Mouse (Mus musculus) bone marrow macrophage, adult 2 months (primary cell): ENCODE measurements around the gene Cog7. TPM values are rescaled to one million over a fixed set of nuclear protein-coding genes. Genes with fewer than 3 reads are reported as not detected.

ENCODE experiments used
- H3K27ac ChIP-seq: 2 replicates; pipeline ENCODE4 v1.5.1; 2012; ENCODE audit warnings: low read depth, low read length; ENCODE audit not compliant: insufficient read depth
- H3K4me1 ChIP-seq: 2 replicates; pipeline ENCODE4 v1.6.1; 2012; ENCODE audit warnings: low read length; ENCODE audit not compliant: control insufficient read depth, insufficient read depth
- H3K4me3 ChIP-seq: 2 replicates; pipeline ENCODE4 v1.5.1; 2012; ENCODE audit warnings: mild to moderate bottlenecking, low read length, moderate library complexity; ENCODE audit not compliant: insufficient read depth
- CTCF ChIP-seq: IDR thresholded peaks from 2 replicates; pipeline ENCODE4 v1.5.1; 2012; ENCODE audit warnings: low read depth, mild to moderate bottlenecking, low read length, moderate library complexity
- POLR2A ChIP-seq: IDR thresholded peaks from 2 replicates; pipeline ENCODE4 v1.6.1; 2012; ENCODE audit warnings: mild to moderate bottlenecking, low read depth, low read length, borderline replicate concordance
- polyA plus RNA-seq: library from polyadenylated mRNA; stranded (reverse); fragments of >200 nt; gene quantifications from 2 replicates; pipeline ENCODE4 v1.2.4, GENCODE M21; 2012; ENCODE audit not compliant: missing spikeins, insufficient read depth, insufficient read length

The Cog7 gene
- polyA plus RNA-seq, 1 experiment: 25.3 TPM

- no peak overlapping the region for H3K27ac ChIP-seq
- no peaks in the 10 kb centered on the region for H3K4me1 ChIP-seq
- TF ChIP-seq CTCF: no peak
- TF ChIP-seq POLR2A: no peak
- H3K4me3 ChIP-seq: no peak overlapping the region
Measured at GRCm38 (mm10) chr7:121955802-121956201, 25.7 kb downstream of the Cog7 start.

- H3K4me1 ChIP-seq: no peaks in the 10 kb centered on the region
- no peak overlapping the region for H3K27ac ChIP-seq
- TF ChIP-seq CTCF (no peak), POLR2A (no peak)
- H3K4me3 ChIP-seq: no peak overlapping the region
Measured at GRCm38 (mm10) chr7:121954891-121955669, 26.4 kb downstream of the Cog7 start.

GRCm38 (mm10) chr7:121947513-121947912 lies 34.0 kb downstream of the Cog7 start:
- Histone ChIP-seq H3K4me3 (no peak overlapping the region), H3K4me1 (no peaks in the 10 kb centered on the region), H3K27ac (no peak overlapping the region)
- TF ChIP-seq CTCF (no peak), POLR2A (no peak)

- Histone ChIP-seq H3K27ac (no peak overlapping the region), H3K4me1 (no peaks in the 10 kb centered on the region), H3K4me3 (no peak overlapping the region)
- TF ChIP-seq CTCF (no peak), POLR2A (no peak)
Measured at GRCm38 (mm10) chr7:121946196-121946595, 35.3 kb downstream of the Cog7 start.

GRCm38 (mm10) chr7:121942371-121942770 lies 39.1 kb downstream of the Cog7 start:
- no peak overlapping the region for H3K27ac ChIP-seq
- no peaks in the 10 kb centered on the region for H3K4me1 ChIP-seq
- TF ChIP-seq POLR2A: no peak
- no peak for TF ChIP-seq CTCF
- H3K4me3 ChIP-seq: no peak overlapping the region

- H3K4me1 ChIP-seq: no peaks in the 10 kb centered on the region
- no peak overlapping the region for H3K27ac ChIP-seq
- no peak for TF ChIP-seq POLR2A
- TF ChIP-seq CTCF: no peak
- no peak overlapping the region for H3K4me3 ChIP-seq
Measured at GRCm38 (mm10) chr7:121941640-121942039, 39.9 kb downstream of the Cog7 start.

GRCm38 (mm10) chr7:121941016-121941415 lies 40.5 kb downstream of the Cog7 start:
- no peak overlapping the region for H3K27ac ChIP-seq
- peaks cover under 1% of the 10 kb centered on the region; the same call in 1 of the 2 replicates for H3K4me1 ChIP-seq
- no peak overlapping the region for H3K4me3 ChIP-seq
- TF ChIP-seq CTCF: no peak
- no peak for TF ChIP-seq POLR2A

GRCm38 (mm10) chr7:121939729-121940128 lies 41.8 kb downstream of the Cog7 start:
- Histone ChIP-seq H3K4me1 (peaks cover 3% of the 10 kb centered on the region; the same call in 1 of the 2 replicates), H3K4me3 (no peak overlapping the region), H3K27ac (no peak overlapping the region)
- TF ChIP-seq POLR2A: no peak
- no peak for TF ChIP-seq CTCF

- TF ChIP-seq CTCF: no peak
- no peak for TF ChIP-seq POLR2A
- H3K27ac ChIP-seq: no peak overlapping the region
- no peak overlapping the region for H3K4me3 ChIP-seq
- peaks cover 3% of the 10 kb centered on the region; the same call in 1 of the 2 replicates for H3K4me1 ChIP-seq
Measured at GRCm38 (mm10) chr7:121939244-121939643, 42.3 kb downstream of the Cog7 start.

- Histone ChIP-seq H3K4me1 (peaks cover 3% of the 10 kb centered on the region; the same call in 1 of the 2 replicates), H3K4me3 (no peak overlapping the region), H3K27ac (no peak overlapping the region)
- no peak for TF ChIP-seq POLR2A
- no peak for TF ChIP-seq CTCF
Measured at GRCm38 (mm10) chr7:121938124-121938891, 43.2 kb downstream of the Cog7 start.
